Mouse (Mus musculus): Measurements from ENCODE around the gene Lrrk1.

Gene Lrrk1

GRCm38 (mm10) chr7:66340044-66340443, 48.1 kb downstream of the Lrrk1 start:
- no peak for DNase-seq (ENCODE audit: low spot score in 2 of 2)

GRCm38 (mm10) chr7:66339625-66340024, 48.5 kb downstream of the Lrrk1 start:
- no peak for DNase-seq (ENCODE audit: low spot score in 2 of 2)

- DNase-seq (ENCODE audit: low spot score in 2 of 2): no peak
Measured at GRCm38 (mm10) chr7:66336955-66337354, 51.2 kb downstream of the Lrrk1 start.

DNA sequence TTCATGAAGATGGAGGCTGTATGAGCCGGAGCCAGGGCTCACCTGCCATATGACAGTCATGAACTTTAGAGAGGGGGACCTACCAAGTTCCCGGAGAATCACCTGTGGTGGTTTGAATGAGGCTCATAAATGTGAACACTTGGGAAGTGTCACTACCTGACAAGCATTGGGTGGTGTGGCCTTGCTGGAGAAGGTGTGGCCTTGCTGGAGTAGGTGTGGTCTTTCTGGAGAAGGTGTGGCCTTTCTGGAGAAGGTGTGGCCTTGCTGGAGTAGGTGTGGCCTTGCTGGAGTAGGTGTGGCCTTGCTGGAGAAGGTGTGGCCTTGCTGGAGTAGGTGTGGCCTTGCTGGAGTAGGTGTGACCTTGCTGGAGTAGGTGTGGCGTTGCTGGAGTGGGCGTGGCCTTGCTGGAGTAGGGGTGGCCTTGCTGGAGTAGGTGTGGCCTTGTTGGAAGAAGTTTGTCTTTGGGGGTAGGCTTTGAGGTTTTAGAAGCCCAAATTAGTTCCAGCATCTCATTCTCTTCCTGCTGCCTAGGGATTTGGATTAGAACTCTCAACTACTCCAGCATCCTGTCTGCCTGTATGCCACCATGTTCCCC, 54.1 kb downstream of the Lrrk1 start:
- no peak for DNase-seq (ENCODE audit: low spot score in 2 of 2)

DNA sequence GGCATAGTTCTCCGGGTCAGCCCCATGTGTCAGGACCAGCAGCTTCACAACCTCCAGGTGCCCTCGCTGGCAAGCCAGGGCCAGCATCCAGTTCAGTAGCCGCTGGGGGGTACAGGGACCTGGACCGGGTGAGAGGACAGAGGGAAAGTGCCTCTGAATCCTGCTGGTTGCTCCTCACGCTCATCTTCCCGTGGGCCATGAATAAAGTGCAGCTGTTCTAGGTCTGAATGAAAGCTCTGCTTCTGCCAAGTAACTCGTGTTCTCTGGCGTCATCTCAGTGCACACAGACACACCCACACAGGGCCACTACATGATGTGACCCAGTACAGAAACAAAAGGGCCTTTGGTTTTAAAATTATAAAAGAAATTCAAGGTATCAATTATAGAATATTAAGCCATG, 55.8 kb downstream of the Lrrk1 start:
- no peak for DNase-seq (ENCODE audit: low spot score in 2 of 2)

DNA sequence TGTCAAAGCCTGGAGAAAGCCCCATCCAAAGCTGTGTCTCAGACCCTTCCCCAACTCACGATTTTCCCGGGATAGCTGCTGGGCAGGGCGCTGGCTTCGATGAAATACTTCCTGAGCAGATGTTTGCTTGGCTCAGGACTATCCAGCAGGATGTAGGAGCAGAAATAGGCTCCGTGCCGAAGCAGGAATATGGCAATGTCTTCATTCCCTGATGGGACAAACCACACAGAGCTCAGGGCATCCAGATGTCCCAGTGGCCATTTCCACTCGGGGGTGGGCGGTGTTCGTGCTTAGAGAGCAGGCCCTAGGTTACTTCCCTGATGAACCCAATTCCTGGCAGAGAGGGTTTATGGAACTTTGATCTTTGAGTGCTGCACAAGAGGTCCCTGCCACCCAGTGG, 57.5 kb downstream of the Lrrk1 start:
- DNase-seq (ENCODE audit: low spot score in 2 of 2): no peak

DNA sequence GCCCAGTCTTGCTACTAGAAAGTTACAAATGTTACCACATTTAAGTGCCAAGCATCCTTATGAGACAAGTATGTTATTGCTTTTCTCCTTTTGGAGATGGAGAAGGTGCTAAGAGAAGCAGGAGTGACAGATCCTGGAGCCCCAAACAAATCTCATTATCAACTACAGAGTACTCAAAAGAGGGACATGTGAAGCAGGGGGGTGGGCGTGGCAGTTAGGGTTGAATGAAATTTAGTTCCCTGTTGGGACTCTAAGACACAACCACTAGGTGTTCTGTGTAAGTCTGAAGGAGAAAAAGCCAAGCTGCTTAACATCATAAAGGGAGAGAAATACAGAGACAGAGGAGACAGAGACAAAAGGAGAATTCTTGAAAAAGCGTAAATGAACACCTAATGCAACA, 60.6 kb downstream of the Lrrk1 start:
- no peak for DNase-seq (ENCODE audit: low spot score in 2 of 2)

DNA sequence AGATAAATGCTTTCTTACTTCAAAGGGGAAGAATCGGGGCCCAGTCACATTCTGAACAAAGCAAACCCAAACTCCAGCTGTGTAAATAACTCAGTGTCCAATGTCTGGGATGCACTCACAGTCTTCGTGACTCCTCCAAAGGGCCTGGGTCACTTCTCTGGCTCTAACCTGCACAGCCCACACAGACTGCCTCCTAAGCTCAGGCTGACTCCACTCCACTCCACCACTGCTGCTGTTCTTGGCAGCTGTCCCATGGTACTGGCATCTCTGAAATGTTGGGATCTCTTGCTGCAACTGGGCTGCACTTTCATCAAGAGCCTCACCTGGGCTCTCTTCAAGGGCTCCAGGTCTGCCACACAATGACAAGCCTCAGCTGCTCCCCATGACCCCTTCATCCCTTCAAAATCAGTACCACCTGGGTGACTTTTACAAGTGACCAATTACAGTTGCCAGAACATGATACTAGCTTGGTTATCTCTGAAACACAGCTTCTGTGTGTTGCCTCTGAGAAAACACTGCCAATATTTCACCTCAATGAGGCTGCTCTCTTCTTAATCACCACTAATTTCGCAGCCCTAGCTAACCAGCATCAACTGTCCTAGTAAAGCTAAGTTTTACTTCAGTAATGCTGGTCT, 62.6 kb downstream of the Lrrk1 start:
- no peak for DNase-seq (ENCODE audit: low spot score in 2 of 2)

DNA sequence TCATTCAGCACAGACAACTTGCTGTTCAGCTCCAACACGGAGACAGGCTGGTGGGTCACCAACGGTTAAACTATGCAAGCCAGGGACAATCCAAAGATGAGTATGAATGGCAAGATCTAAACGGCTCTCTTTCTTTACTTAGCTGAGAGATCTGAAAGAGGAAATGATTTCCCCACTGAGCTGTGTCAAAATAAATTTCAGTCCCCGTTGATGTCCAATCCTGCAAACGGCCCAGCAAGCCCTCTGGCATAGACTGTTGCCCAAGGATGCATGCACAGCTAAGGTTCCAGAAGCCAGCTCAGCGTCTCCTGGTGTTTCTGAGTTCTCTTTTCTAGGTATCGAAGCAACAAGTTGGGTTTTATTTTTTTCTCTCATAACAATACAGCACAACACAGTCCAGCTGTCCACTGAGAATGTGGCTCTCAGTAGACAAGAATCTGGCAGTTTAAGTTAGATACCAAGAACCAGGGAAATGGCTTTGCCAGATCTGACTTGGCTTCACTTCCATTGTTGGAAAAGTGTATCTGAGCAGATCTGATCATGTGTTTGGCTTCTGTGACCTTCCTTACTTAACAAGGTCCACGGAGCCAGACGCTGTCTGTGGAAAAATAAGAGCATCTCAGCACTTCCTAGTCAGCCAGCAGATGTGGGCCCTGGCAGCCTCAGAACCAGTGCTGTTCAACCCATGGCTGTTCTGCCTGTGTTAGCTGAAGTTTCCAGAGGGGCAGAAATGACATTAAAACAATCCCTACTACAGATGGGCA, 64.7 kb downstream of the Lrrk1 start:
- no peak for DNase-seq (ENCODE audit: low spot score in 2 of 2)

DNA sequence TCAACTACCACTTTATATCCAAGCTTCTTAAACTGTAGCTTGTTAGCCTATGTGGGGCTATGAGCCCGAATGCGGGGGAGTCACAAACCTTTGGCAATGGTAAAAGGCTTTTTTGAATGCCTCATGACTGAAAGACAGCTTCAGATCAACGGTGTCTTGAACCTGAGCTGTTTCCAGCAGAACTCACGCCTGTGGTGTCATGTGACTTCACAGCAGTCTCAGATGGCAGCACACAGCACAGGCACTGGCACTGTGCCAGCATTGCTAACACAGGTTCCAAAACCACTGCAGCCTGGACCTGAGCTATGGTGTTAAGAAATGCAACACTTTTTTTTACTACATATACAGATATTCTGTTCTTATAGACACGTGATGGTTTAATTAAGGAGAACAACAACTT, 67.2 kb downstream of the Lrrk1 start:
- DNase-seq (ENCODE audit: low spot score in 2 of 2): peak; percentile 22 to 38

DNA sequence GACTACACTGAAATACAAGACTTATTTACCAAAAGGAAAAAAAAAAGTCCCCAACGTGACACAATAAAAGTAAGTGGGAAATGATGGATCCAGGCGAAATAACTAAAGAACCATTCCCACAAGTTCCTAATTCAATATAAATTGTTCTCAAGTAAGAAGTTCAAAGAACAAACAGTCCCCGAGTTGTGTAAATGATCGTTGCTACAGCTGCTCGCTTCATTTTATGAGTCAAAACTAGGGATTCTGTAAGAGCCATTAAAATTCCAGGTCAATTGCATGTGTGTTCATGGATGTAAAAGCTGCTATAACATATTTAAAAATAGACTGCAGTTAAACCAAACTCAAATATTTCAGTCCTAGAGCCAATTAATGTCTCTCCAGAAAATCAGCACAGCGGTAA, 70.0 kb downstream of the Lrrk1 start:
- no peak for DNase-seq (ENCODE audit: low spot score in 2 of 2)

- DNase-seq (ENCODE audit: low spot score in 2 of 2): no peak
Measured at GRCm38 (mm10) chr7:66310670-66311656, 77.2 kb downstream of the Lrrk1 start.

DNA sequence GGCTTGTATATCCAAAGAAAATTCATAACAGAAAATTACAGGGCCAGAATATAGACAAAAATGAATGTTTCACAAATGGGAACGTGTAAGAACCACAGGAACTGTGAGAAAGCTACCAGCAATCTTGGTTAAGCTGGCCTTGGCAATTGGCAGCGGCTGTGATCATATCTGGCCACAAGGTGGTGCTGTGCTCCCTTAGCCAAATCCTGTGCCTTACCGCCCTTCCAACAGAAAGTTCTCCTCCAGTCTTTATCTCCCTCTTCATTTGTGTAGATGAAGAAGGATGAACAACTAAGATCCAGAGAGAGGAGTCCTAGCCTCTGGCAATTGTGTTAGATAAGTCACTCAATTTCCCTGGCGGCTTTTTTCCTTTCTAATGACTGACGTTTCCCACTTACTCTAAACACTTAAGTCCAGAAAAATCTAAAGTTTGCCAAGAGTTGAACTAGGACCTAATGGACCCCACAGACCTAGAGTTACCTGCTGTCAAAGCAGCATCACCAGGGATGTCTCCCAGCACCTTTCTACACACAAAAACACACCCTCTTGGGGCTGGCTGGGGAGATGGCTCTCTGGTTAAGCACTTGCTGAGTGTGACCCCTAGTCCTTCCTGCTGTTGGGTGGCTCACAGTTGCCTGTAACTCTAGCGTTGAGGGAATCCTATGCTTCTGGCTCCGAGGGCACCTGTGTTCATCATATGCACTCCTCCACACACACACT, 78.0 kb downstream of the Lrrk1 start:
- DNase-seq (ENCODE audit: low spot score in 2 of 2): no peak

- no peak for DNase-seq (ENCODE audit: low spot score in 2 of 2)
Measured at GRCm38 (mm10) chr7:66309240-66309949, 78.8 kb downstream of the Lrrk1 start.

- no peak for DNase-seq (ENCODE audit: low spot score in 2 of 2)
Measured at GRCm38 (mm10) chr7:66308581-66309239, 79.4 kb downstream of the Lrrk1 start.

- no peak for DNase-seq (ENCODE audit: low spot score in 2 of 2)
Measured at GRCm38 (mm10) chr7:66307791-66308190, 80.4 kb downstream of the Lrrk1 start.

- no peak for DNase-seq (ENCODE audit: low spot score in 2 of 2)
Measured at GRCm38 (mm10) chr7:66305714-66306198, 82.4 kb downstream of the Lrrk1 start.

- no peak for DNase-seq (ENCODE audit: low spot score in 2 of 2)
Measured at GRCm38 (mm10) chr7:66304993-66305713, 83.0 kb downstream of the Lrrk1 start.

All from spleen, postnatal 36 days (tissue).